Mouse (Mus musculus): ENCODE data around the gene Zfp804b.

DNA sequence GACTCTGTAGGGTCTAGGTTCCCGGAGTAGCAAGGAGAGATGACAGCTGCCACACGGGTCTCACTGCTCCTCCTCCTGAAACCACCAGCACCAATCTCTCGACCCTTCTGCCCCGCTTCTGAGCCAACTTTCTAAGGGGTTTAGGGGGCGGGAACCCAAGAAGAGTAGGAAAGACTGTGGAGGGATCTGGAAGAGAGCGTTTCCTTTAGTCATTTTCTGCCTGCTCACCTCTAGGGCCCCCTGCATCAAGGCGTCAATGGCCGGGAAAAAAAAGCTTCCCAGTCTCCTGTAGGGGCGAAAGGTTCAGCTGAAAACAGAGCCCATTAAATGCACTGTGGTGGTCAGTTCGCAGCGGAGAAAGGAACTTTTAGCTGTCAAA is 444 bp upstream of the Zfp804b start:
- TF ChIP-seq CTCF (IDR thresholded peaks at IDR 0.05; ENCODE audit: insufficient read depth, low read length) (no peak), POLR2A (IDR thresholded peaks at IDR 0.05; ENCODE audit: borderline replicate concordance, extremely low read depth, low read depth, low read length) (no peak)
